Mouse (Mus musculus) c-Kit-positive CD71-negative TER-119-negative erythroid progenitor cells, embryonic 14.5 days (primary cell): ENCODE data around the gene Rgs3.

Experiments
- DNase-seq: peaks from one replicate; pipeline ENCODE4 v3.0.0-alpha.2; 2013; ENCODE audit warnings: low read depth

Rgs3 gene

GRCm38 (mm10) chr4:62559797-62560329, at the start of gene Rgs3:
Rgs3 (plus strand) TSS chr4:62559847.
- DNase-seq = no peak

GRCm38 (mm10) chr4:62509946-62510345, 49.7 kb upstream of the Rgs3 start:
- no peak for DNase-seq

- no peak for DNase-seq
Measured at GRCm38 (mm10) chr4:62513998-62514506, 45.6 kb upstream of the Rgs3 start.

DNA sequence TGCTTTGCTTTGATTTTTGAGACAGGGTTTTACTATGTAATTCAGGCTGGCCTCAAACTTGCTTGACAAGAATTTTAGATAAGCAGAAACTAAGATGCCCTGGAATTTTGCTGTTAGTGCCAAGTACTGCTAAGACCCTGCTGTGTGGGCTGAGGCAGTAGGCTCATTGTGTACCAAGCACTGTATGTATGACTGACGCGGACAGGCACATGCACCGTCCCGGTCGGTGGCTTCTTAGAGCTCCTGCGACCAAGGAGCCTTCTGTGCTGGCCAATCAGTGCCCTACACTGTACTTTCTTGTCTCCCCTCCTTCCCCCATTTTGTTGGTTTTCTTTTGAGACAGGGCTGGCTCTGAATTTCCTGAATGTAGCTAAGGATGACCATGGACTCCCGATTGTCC, 44.7 kb upstream of the Rgs3 start:
- DNase-seq = no peak

GRCm38 (mm10) chr4:62515490-62515889, 44.2 kb upstream of the Rgs3 start:
- DNase-seq = no peak

DNA sequence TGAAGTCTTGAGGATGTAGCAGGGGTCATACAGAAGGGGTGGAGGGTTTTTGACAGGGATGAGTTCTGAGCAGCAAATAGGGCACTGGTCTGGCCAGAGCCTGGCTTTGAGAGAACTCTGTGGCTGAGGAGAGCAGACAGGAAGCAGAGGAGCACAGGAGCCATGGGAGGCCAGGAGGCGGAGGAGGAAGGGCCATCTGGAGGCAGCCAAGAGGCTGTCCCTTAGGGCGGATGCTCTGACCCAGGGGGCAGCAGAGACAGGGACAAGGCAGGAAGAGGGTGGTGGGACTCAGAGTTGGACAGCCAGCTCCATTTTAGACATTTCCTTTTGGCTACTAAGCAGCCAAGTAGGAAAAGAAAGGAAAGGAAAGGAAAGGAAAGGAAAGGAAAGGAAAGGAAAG, 43.6 kb upstream of the Rgs3 start:
- DNase-seq = no peak

DNA sequence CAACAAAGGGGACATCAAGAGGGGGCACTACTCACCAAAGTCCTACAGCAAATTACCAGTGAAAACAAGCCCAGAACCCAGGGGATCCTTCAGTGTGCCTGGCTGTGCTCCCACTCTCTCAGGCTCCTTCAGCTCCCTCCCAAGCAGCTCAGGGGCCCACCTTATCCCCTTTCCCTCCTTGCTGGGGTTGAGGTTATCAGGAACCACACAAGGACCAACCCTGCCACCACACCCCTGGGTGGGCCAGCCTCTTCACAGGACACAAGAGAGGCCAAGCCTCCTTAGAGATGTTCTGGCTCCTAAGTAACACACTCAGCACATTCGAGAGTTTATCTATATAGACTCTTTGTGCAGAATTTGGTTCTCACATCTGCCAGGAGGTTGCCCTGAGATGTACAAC, 43.1 kb upstream of the Rgs3 start:
- DNase-seq = peak; percentile 72

- no peak for DNase-seq
Measured at GRCm38 (mm10) chr4:62517046-62517445, 42.6 kb upstream of the Rgs3 start.

- DNase-seq = no peak
Measured at GRCm38 (mm10) chr4:62517538-62518415, 41.9 kb upstream of the Rgs3 start.

- DNase-seq = no peak
Measured at GRCm38 (mm10) chr4:62518416-62519121, 41.1 kb upstream of the Rgs3 start.

- no peak for DNase-seq
Measured at GRCm38 (mm10) chr4:62519122-62519848, 40.4 kb upstream of the Rgs3 start.

GRCm38 (mm10) chr4:62519849-62520233, 39.8 kb upstream of the Rgs3 start, which contains the start of gene Alad:
Alad (minus strand) TSS chr4:62519918.
- peak; percentile 86 for DNase-seq

- no peak for DNase-seq
Measured at GRCm38 (mm10) chr4:62520892-62521400, 38.7 kb upstream of the Rgs3 start.

DNA sequence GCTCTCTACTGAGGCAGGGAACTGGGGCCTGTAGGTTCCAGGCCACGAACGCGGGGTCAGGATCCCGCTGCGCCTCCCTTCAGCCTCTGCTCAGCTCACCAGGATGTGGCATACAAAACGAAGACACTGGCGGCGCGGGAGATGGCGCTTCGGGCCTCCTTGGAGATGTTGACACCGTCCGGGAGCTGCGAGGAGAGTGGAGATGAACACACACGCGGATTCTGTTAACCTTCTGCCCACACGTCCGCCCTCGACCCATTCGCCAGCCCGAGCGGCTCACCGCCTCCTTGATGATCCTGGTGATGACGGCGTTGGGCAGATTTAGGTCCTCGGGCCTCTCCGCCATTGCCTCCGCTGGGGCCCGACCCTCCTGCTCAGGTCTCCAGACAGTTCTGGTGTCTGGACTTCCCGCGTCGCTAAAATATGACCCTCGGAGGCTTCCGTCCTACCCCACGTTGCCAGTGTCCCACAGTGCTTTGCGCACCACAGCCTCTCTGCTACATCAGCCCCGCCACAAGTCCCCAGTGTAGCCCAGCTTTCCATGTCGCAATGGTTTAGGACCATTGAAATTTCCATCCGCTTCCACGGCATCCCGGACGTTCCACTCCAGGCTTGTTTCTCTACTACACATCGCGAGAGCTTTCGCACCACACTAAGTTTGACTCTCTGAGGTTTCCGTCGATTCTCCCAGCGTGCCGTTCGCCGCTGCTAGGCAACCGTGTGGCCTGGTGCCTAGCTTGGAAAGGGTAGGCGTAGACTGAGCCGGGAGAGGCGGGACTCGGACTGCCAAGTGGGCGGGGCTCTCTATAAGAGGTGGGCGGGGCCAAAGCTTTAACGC, 34.8 kb upstream of the Rgs3 start, which contains the start of the genes Pole3 and 4933430I17Rik:
Pole3 (minus strand) TSS at position 418 of the 838 bp plus-strand sequence.
4933430I17Rik (plus strand) TSS at position 719 of the 838 bp plus-strand sequence.
- DNase-seq = peak; percentile 96

GRCm38 (mm10) chr4:62525489-62525811, 34.2 kb upstream of the Rgs3 start:
- DNase-seq = no peak

DNA sequence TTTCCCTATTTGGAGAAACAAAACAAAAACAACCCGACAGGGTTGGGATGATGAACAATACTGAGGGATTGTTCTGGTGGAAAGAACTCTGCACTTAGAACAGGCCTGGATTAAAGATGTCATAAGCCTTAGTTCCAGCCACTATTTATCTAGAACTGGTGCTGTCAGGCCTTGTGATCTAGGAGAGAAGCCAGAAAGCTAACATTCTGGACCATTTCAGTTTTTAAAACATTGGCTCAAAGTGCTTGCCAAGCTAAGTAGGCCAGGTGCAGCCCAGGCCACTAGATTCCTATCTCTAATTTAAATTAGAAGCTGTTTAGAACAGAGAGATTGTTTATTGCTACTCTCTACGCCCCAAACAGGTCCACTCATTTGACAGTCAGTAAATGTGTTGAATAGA, 33.4 kb upstream of the Rgs3 start:
- no peak for DNase-seq

DNA sequence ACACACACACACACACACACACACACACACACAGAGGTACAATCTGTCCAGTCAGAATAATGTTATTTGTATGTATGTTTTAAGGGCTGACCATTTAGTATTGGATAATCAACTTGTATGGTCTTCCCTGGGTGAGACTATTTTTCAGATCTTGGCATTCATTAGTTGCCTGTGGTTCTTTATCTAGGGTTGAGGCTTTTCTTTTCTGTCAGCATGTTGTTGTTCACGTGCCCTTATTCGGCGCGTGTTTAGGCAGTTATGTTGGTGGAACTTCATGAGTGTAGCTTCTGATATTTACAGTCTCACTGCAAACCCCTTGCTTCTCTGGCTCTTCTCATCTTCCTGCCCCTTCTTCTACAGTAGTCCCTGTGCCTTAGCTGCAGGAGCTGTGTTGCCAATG, 32.0 kb upstream of the Rgs3 start:
- no peak for DNase-seq

GRCm38 (mm10) chr4:62533729-62534128, 25.9 kb upstream of the Rgs3 start:
- no peak for DNase-seq

GRCm38 (mm10) chr4:62541802-62542201, 17.8 kb upstream of the Rgs3 start:
- DNase-seq = no peak

- DNase-seq = no peak
Measured at GRCm38 (mm10) chr4:62543782-62544181, 15.9 kb upstream of the Rgs3 start.

DNA sequence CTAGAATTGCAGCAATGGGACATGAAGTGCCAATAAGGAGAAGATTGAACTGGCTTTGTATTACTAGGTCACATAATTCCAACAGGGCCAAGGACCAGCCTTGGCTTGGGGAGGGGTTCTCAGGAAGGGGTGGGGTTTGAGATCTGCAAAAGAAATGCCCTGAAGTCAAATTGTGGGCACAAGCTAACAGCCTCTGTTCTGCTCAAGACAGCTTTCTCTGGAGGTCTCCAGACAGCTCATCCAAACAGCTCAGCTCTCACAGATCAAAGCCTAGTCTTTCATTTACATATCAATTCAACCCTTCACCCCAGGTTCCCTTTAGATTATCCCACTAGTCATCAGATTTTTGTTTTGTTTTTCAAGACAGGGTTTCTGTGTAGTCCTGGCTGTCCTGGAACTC, 14.8 kb upstream of the Rgs3 start:
- DNase-seq = no peak
